Mouse (Mus musculus) spleen, adult 2 months (tissue): Measurements from ENCODE around the gene Mrm2. TPM values are rescaled to one million over a fixed set of nuclear protein-coding genes. Genes with fewer than 3 reads are reported as not detected.
A peak's percentile ranks its signal among the peaks of the same experiment; 100 is the strongest.

Experiments used
- DNase-seq, 2 experiments: peaks; one replicate each; pipeline versions ENCODE4 v3.0.0 to v3.0.0-alpha.2; 2012 to 2021; ENCODE audit warnings: low spot score in 2 of 2, low read depth in 1 of 2
- H3K27ac ChIP-seq: fragments of 200-500 bp; 2 replicates; pipeline ENCODE4 v1.5.1; 2012; ENCODE audit warnings: low read length, inconsistent platforms; ENCODE audit not compliant: insufficient read depth
- H3K27me3 ChIP-seq: fragments of 200-500 bp; 2 replicates; pipeline ENCODE4 v1.6.1; 2012; ENCODE audit warnings: mild to moderate bottlenecking, moderate library complexity, low read length, inconsistent platforms; ENCODE audit not compliant: control insufficient read depth, insufficient read depth
- H3K36me3 ChIP-seq: fragments of 200-500 bp; 2 replicates; pipeline ENCODE4 v1.6.1; 2012; ENCODE audit warnings: mild to moderate bottlenecking, low read length, inconsistent platforms; ENCODE audit not compliant: control insufficient read depth, insufficient read depth
- H3K4me1 ChIP-seq: fragments of 200-500 bp; 2 replicates; pipeline ENCODE4 v1.6.1; 2011; ENCODE audit warnings: inconsistent platforms; ENCODE audit not compliant: control insufficient read depth, insufficient read depth, insufficient read length
- H3K4me3 ChIP-seq: fragments of 200-500 bp; 2 replicates; pipeline ENCODE4 v1.5.1; 2011; ENCODE audit warnings: mild to moderate bottlenecking, inconsistent platforms; ENCODE audit not compliant: insufficient read depth, insufficient read length; ENCODE audit errors: extremely low read depth
- CTCF ChIP-seq: fragments of 200-500 bp; IDR thresholded peaks from 2 replicates; pipeline ENCODE4 v1.5.1; 2011; ENCODE audit warnings: mild to moderate bottlenecking, inconsistent platforms; ENCODE audit not compliant: insufficient read depth, insufficient read length, insufficient replicate concordance; ENCODE audit errors: extremely low read depth
- POLR2A ChIP-seq: fragments of 200-500 bp; IDR thresholded peaks from 2 replicates; pipeline ENCODE4 v1.6.1; 2011; ENCODE audit warnings: low read depth, low read length, inconsistent platforms
- WGBS: fragments of 180-500 bp; shearing (Covaris S2); methylation state at CpG from one replicate; pipeline ENCODE4 v1.1.7; 2018; 5-methylcytosine and 5-hydroxymethylcytosine counted together
- polyA plus RNA-seq: library from polyadenylated mRNA; depleted of rRNA; stranded (reverse); fragments of >200 nt; gene quantifications from 2 replicates; pipeline ENCODE4 v1.2.3, GENCODE M21; 2012; rRNA removed

Mrm2 gene
- 3.7 and 4.1 TPM in 2 replicates for polyA plus RNA-seq

- Histone ChIP-seq H3K4me1 (peaks cover 3% of the 10 kb centered on the region; the same call in 1 of the 2 replicates), H3K27ac (peak within 1 kb of the TSS; percentile 61), H3K36me3 (0 out of 2 replicates have a peak, but pooled peaks cover 3% of the 10 kb centered on the region), H3K27me3 (no peaks in the 10 kb centered on the region), H3K4me3 (peak within 1 kb of the TSS; percentile 90)
- WGBS: 2% methylated on average over 39 of the region's 39 CpGs
- DNase-seq: peak; percentile 45 to 77
- TF ChIP-seq CTCF (peak; percentile 88), POLR2A (peak; percentile 20; the same call in 1 of the 2 replicates)
Measured at GRCm38 (mm10) chr5:140331615-140332512, at the start of gene Mrm2. Gene Mrm2, minus strand, starts transcription at chr5:140331898.

DNA sequence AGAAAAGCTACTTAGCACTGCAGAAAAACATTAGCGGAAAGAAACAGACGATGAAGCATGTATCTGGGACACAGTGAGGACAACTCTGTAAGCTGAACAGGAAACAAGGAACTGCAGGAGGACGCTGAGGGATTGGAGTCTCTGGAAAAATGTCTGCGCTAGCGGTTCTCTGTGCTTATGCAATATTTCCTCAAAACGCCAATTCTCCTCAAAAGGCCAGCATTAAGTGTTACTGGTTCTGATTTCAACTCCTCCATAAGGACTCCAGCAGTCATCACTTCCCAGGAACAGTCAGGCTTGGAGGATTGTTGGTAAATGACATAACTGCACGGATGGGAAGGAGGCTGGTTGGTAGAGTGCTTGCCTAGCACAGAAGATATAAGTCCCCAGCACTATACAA lies 49.5 kb upstream of the Mrm2 start:
- TF ChIP-seq POLR2A: no peak
- TF ChIP-seq CTCF: no peak

GRCm38 (mm10) chr5:140379299-140379698 lies 47.6 kb upstream of the Mrm2 start:
- Histone ChIP-seq H3K36me3 (no peaks in the 10 kb centered on the region), H3K27me3 (no peaks in the 10 kb centered on the region), H3K27ac (peak overlapping the region; percentile 69), H3K4me1 (peaks cover 26% of the 10 kb centered on the region), H3K4me3 (no peak overlapping the region)
- DNase-seq: peak in 1 of 2 experiments; percentile 20
- 29% methylated on average over 6 of the region's 6 CpGs for WGBS
- TF ChIP-seq POLR2A (no peak), CTCF (no peak)

More for the DNA sequence above, 49.5 kb upstream of the Mrm2 start:
- no peak overlapping the region for H3K4me3 ChIP-seq
- 82% methylated on average over 7 of the region's 7 CpGs for WGBS
- peaks cover 1% of the 10 kb centered on the region; the same call in 1 of the 2 replicates for H3K36me3 ChIP-seq
- DNase-seq: no peak
- peak overlapping the region; percentile 95; the same call in 1 of the 2 replicates for H3K27ac ChIP-seq
- H3K27me3 ChIP-seq: no peaks in the 10 kb centered on the region
- peaks cover 18% of the 10 kb centered on the region for H3K4me1 ChIP-seq

- no peaks in the 10 kb centered on the region for H3K27me3 ChIP-seq
- 34% methylated on average over 6 of the region's 6 CpGs for WGBS
- DNase-seq: peak in 1 of 2 experiments; percentile 36
- no peak overlapping the region for H3K4me3 ChIP-seq
- peak overlapping the region; percentile 17; the same call in 1 of the 2 replicates for H3K27ac ChIP-seq
- TF ChIP-seq CTCF (no peak), POLR2A (no peak)
- H3K4me1 ChIP-seq: peaks cover 25% of the 10 kb centered on the region
- H3K36me3 ChIP-seq: no peaks in the 10 kb centered on the region
Measured at GRCm38 (mm10) chr5:140378121-140378853, 46.6 kb upstream of the Mrm2 start.

DNA sequence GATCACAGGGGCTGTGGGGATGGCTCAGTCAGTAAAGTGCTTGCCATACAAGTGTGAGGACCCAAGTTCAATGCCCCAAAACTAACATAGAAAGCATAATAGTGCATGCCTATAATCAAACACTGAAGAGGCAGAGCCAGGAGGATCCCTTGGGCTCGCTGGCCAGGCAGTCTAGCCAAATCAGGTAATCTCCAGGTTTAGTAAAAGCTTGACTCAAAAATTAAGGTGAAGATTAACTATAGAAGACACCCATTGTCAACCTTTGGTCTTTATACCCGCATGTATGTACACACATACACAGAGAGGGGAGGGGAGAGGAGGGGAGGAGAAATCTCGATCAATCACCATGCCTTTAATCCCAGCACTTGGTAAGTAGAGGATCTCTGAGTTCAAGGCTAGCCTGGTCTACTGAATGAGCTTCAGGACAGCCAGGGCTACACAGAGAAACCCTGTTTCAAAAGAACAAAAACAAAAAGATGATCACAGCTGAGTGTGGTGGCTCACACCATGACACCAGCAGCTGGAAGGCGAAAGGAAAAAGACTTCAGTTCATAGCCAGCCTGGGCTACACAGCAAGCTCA lies 43.6 kb upstream of the Mrm2 start:
- WGBS: 82% methylated on average over 4 of the region's 4 CpGs

GRCm38 (mm10) chr5:140374226-140374625 lies 42.5 kb upstream of the Mrm2 start:
- Histone ChIP-seq H3K4me3 (no peak overlapping the region), H3K4me1 (peaks cover 22% of the 10 kb centered on the region), H3K27ac (peak overlapping the region; percentile 49), H3K27me3 (no peaks in the 10 kb centered on the region), H3K36me3 (no peaks in the 10 kb centered on the region)
- peak; percentile 66 to 84 for DNase-seq
- WGBS: 42% methylated on average over 3 of the region's 3 CpGs
- no peak for TF ChIP-seq CTCF
- no peak for TF ChIP-seq POLR2A

More for the DNA sequence above, 43.6 kb upstream of the Mrm2 start:
- DNase-seq: no peak
- peaks cover 29% of the 10 kb centered on the region for H3K4me1 ChIP-seq
- TF ChIP-seq POLR2A: no peak
- TF ChIP-seq CTCF: no peak
- no peak overlapping the region for H3K4me3 ChIP-seq
- H3K27ac ChIP-seq: peak overlapping the region; percentile 47; the same call in 1 of the 2 replicates
- no peaks in the 10 kb centered on the region for H3K27me3 ChIP-seq
- no peaks in the 10 kb centered on the region for H3K36me3 ChIP-seq
